Mouse (Mus musculus): ENCODE data around the gene Palm2.

Palm2 gene

GRCm38 (mm10) chr4:57543692-57544256 is 109.7 kb downstream of the Palm2 start:
- TF ChIP-seq GATA4 (IDR thresholded peaks at IDR 0.05; ENCODE audit: insufficient replicate concordance, low read length): no peak

- TF ChIP-seq GATA4 (IDR thresholded peaks at IDR 0.05; ENCODE audit: insufficient replicate concordance, low read length): no peak
Measured at GRCm38 (mm10) chr4:57547785-57548184, 113.7 kb downstream of the Palm2 start.

- TF ChIP-seq GATA4 (IDR thresholded peaks at IDR 0.05; ENCODE audit: insufficient replicate concordance, low read length): no peak
Measured at GRCm38 (mm10) chr4:57550216-57550615, 116.2 kb downstream of the Palm2 start.

- no peak for TF ChIP-seq GATA4 (IDR thresholded peaks at IDR 0.05; ENCODE audit: insufficient replicate concordance, low read length)
Measured at GRCm38 (mm10) chr4:57557102-57557501, 123.1 kb downstream of the Palm2 start.

GRCm38 (mm10) chr4:57559438-57559837 is 125.4 kb downstream of the Palm2 start:
- TF ChIP-seq GATA4 (IDR thresholded peaks at IDR 0.05; ENCODE audit: insufficient replicate concordance, low read length): no peak

- TF ChIP-seq GATA4 (IDR thresholded peaks at IDR 0.05; ENCODE audit: insufficient replicate concordance, low read length): no peak
Measured at GRCm38 (mm10) chr4:57560010-57560409, 126.0 kb downstream of the Palm2 start.

GRCm38 (mm10) chr4:57561055-57561454 is 127.0 kb downstream of the Palm2 start:
- no peak for TF ChIP-seq GATA4 (IDR thresholded peaks at IDR 0.05; ENCODE audit: insufficient replicate concordance, low read length)

- TF ChIP-seq GATA4 (IDR thresholded peaks at IDR 0.05; ENCODE audit: insufficient replicate concordance, low read length): no peak
Measured at GRCm38 (mm10) chr4:57565283-57565682, 131.2 kb downstream of the Palm2 start.

- no peak for TF ChIP-seq GATA4 (IDR thresholded peaks at IDR 0.05; ENCODE audit: insufficient replicate concordance, low read length)
Measured at GRCm38 (mm10) chr4:57565811-57566210, 131.8 kb downstream of the Palm2 start.

- TF ChIP-seq GATA4 (IDR thresholded peaks at IDR 0.05; ENCODE audit: insufficient replicate concordance, low read length): no peak
Measured at GRCm38 (mm10) chr4:57567666-57568206, 133.7 kb downstream of the Palm2 start, which contains the start of gene Pakap. Pakap (plus strand) TSS chr4:57568179.

- TF ChIP-seq GATA4 (IDR thresholded peaks at IDR 0.05; ENCODE audit: insufficient replicate concordance, low read length): no peak
Measured at GRCm38 (mm10) chr4:57568268-57569068, 134.4 kb downstream of the Palm2 start.

- TF ChIP-seq GATA4 (IDR thresholded peaks at IDR 0.05; ENCODE audit: insufficient replicate concordance, low read length): no peak
Measured at GRCm38 (mm10) chr4:57569069-57569355, 135.0 kb downstream of the Palm2 start.

GRCm38 (mm10) chr4:57569711-57570110 is 135.7 kb downstream of the Palm2 start:
- TF ChIP-seq GATA4 (IDR thresholded peaks at IDR 0.05; ENCODE audit: insufficient replicate concordance, low read length): no peak

GRCm38 (mm10) chr4:57570229-57570628 is 136.2 kb downstream of the Palm2 start:
- TF ChIP-seq GATA4 (IDR thresholded peaks at IDR 0.05; ENCODE audit: insufficient replicate concordance, low read length): no peak

GRCm38 (mm10) chr4:57574181-57574580 is 140.1 kb downstream of the Palm2 start:
- no peak for TF ChIP-seq GATA4 (IDR thresholded peaks at IDR 0.05; ENCODE audit: insufficient replicate concordance, low read length)

GRCm38 (mm10) chr4:57574646-57575045 is 140.6 kb downstream of the Palm2 start:
- no peak for TF ChIP-seq GATA4 (IDR thresholded peaks at IDR 0.05; ENCODE audit: insufficient replicate concordance, low read length)
